Mouse (Mus musculus): ENCODE results near the gene 3425401B19Rik.

3425401B19Rik gene

GRCm38 (mm10) chr14:32638485-32638884 is 46.6 kb downstream of the 3425401B19Rik start:
- DNase-seq, result no peak

GRCm38 (mm10) chr14:32634015-32634682 is 50.9 kb downstream of the 3425401B19Rik start:
- DNase-seq, result no peak

- no peak for DNase-seq
Observed at GRCm38 (mm10) chr14:32632908-32633600, 52.0 kb downstream of the 3425401B19Rik start.

GRCm38 (mm10) chr14:32628584-32628983 is 56.5 kb downstream of the 3425401B19Rik start:
- DNase-seq, result no peak

- no peak for DNase-seq
Observed at GRCm38 (mm10) chr14:32627271-32627670, 57.8 kb downstream of the 3425401B19Rik start.

- DNase-seq, result no peak
Observed at GRCm38 (mm10) chr14:32624811-32625210, 60.3 kb downstream of the 3425401B19Rik start.

GRCm38 (mm10) chr14:32624245-32624644 is 60.8 kb downstream of the 3425401B19Rik start:
- DNase-seq, result no peak

GRCm38 (mm10) chr14:32617253-32617652 is 67.8 kb downstream of the 3425401B19Rik start:
- no peak for DNase-seq

- DNase-seq, result no peak
Observed at GRCm38 (mm10) chr14:32609392-32609791, 75.7 kb downstream of the 3425401B19Rik start.
